ENCODE assay signal across 30 mouse cellular contexts in genomic region chr1:138720728-138721127, GRCm38 (mm10).
DNase-seq lines count a peak whose midpoint lies in the region; ATAC-seq lines count a peak whose summit lies in the region.
"Had no signal": no experiment of that assay in that cellular context is flagged by ENCODE, and none has a peak within 500 bp of the region (broad histone marks: within the 10 kb centered on the region; RNA-seq: fewer than 3 reads in every experiment).

No protein-coding gene starts in this region.

- H3K9me3 ChIP-seq in heart, embryonic 10.5 days = no peaks in the 10 kb centered on the region
- H3K9me3 ChIP-seq in limb, embryonic 13.5 days = no peaks in the 10 kb centered on the region
- H3K9me3 ChIP-seq: embryonic facial prominence, embryonic 12.5 days; forebrain, embryonic 13.5 days; G1E; heart, embryonic 15.5 days; hindbrain, embryonic 10.5 days; megakaryocyte, embryonic 14.5 days; midbrain, embryonic 13.5 days had no signal

- no peaks in the 10 kb centered on the region; the same call in 1 of the 2 replicates for H3K4me1 ChIP-seq in heart, embryonic 10.5 days
- H3K4me1 ChIP-seq in limb, embryonic 13.5 days = peaks cover 20% of the 10 kb centered on the region
- H3K4me1 ChIP-seq: embryonic facial prominence, embryonic 12.5 days; forebrain, embryonic 13.5 days; heart, embryonic 15.5 days; hindbrain, embryonic 10.5 days; megakaryocyte, embryonic 14.5 days; midbrain, embryonic 13.5 days had no signal

- WGBS in heart, embryonic 10.5 days = 61% methylated on average over 4 of the region's 4 CpGs
- 7% methylated on average over 4 of the region's 4 CpGs for WGBS in limb, embryonic 13.5 days

- no peak overlapping the region for H3K4me3 ChIP-seq in heart, embryonic 10.5 days
- H3K4me3 ChIP-seq in limb, embryonic 13.5 days = no peak overlapping the region
- H3K4me3 ChIP-seq: embryonic facial prominence, embryonic 12.5 days; erythroblast, embryonic 14.5 days; forebrain, embryonic 13.5 days; heart, adult 2 months; heart, embryonic 15.5 days; hindbrain, embryonic 10.5 days; layer of hippocampus, adult 2 months; megakaryocyte, embryonic 14.5 days; midbrain, embryonic 13.5 days had no signal

- peak; percentile 1 for DNase-seq in heart, postnatal 25 days (ENCODE audit: low spot score)
- DNase-seq in heart, embryonic 10.5 days (ENCODE audit: low spot score) = no peak
- DNase-seq in embryo, embryonic 10.5 days (ENCODE audit: low spot score) = peak; percentile 34
- peak; percentile 32 for DNase-seq in fibroblast of lung, adult 2 months (ENCODE audit: low read depth)
- no peak for DNase-seq in cerebellum, adult 8-10 months
- no peak for DNase-seq in urinary bladder, postnatal 10 days (ENCODE audit: low spot score)
- DNase-seq: adrenal gland, adult 8-10 months; B cell, adult 2 months; cerebellum, adult 18-20 months; cerebellum, postnatal 25 days; gastrocnemius, postnatal 14 days; kidney, postnatal 25 days; liver, postnatal 0 days; thymus, postnatal 14 days had no signal

- no peaks in the 10 kb centered on the region for H3K27me3 ChIP-seq in heart, embryonic 10.5 days (ENCODE audit: insufficient read depth, poor library complexity, severe bottlenecking)
- no peaks in the 10 kb centered on the region for H3K27me3 ChIP-seq in limb, embryonic 13.5 days
- H3K27me3 ChIP-seq: CH12.LX; embryonic facial prominence, embryonic 12.5 days; forebrain, embryonic 13.5 days; heart, embryonic 15.5 days; megakaryocyte, embryonic 14.5 days; midbrain, embryonic 13.5 days had no signal

- H3K27ac ChIP-seq in heart, embryonic 10.5 days = no peak overlapping the region
- peak overlapping the region; percentile 39; the same call in 1 of the 2 replicates for H3K27ac ChIP-seq in limb, embryonic 13.5 days
- H3K27ac ChIP-seq: embryonic facial prominence, embryonic 12.5 days; forebrain, embryonic 13.5 days; heart, adult 2 months; heart, embryonic 15.5 days; hindbrain, embryonic 10.5 days; layer of hippocampus, adult 2 months; midbrain, embryonic 13.5 days had no signal

- intact Hi-C loops in heart, postnatal 25 days (cut with DNase I) = no loop called here

- no peak overlapping the region for H3K9ac ChIP-seq in limb, embryonic 13.5 days
- H3K9ac ChIP-seq: embryonic facial prominence, embryonic 12.5 days; forebrain, embryonic 13.5 days; heart, embryonic 15.5 days; liver, postnatal 0 days; midbrain, embryonic 13.5 days had no signal

- no peaks in the 10 kb centered on the region for H3K36me3 ChIP-seq in heart, embryonic 10.5 days
- no peaks in the 10 kb centered on the region for H3K36me3 ChIP-seq in limb, embryonic 13.5 days
- H3K36me3 ChIP-seq: embryonic facial prominence, embryonic 12.5 days; G1E; heart, embryonic 15.5 days; hindbrain, embryonic 10.5 days; midbrain, embryonic 13.5 days had no signal

- ATAC-seq in limb, embryonic 13.5 days (ENCODE audit: low FRiP score, low read depth) = peak; percentile 91
- ATAC-seq in activated CD4-positive, CD25-positive, alpha-beta regulatory T cell, adult 4 months = no peak
- ATAC-seq: forebrain, embryonic 13.5 days; hindbrain, embryonic 16.5 days; intestine, embryonic 16.5 days; liver, postnatal 0 days; midbrain, embryonic 13.5 days had no signal

- H3K4me2 ChIP-seq in limb, embryonic 13.5 days (replicated peaks) = peak overlapping the region; percentile 48
- H3K4me2 ChIP-seq: embryonic facial prominence, embryonic 12.5 days; forebrain, embryonic 13.5 days; heart, embryonic 15.5 days; liver, embryonic 11.5 days; midbrain, embryonic 13.5 days had no signal

Comparison
In these comparisons a context has a peak if more than half of its experiments do, and no peak if none do; other contexts are left out.
1. DNase-seq: peak in heart, postnatal 25 days (single experiment), embryo, embryonic 10.5 days (single experiment) and fibroblast of lung, adult 2 months (single experiment); none in heart, embryonic 10.5 days (single experiment), cerebellum, adult 8-10 months (single experiment) and urinary bladder, postnatal 10 days (single experiment).